9 mouse cellular contexts compared by ENCODE assay signal in the genomic region with DNA sequence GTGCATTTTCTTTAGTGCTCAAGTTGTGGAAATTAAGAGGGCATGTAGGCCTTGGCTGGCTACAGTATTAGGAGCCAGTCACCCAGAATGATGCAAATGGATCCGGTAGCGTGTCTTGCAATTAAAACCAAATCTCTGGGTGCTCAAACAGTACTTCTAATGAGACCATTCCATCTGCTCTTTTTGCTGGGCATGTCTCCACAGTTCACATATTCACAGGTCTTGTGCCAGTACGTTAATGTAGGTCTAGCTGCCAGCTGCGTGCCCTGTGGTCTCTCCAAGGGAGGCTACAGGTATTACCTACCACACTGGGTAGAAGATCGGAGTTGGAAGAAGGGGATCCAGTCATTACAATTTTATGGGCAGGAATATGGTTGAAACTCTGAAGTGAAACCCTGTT. TPM values are rescaled to one million over a fixed set of nuclear protein-coding genes. Genes with fewer than 3 reads are reported as not detected.
DNase-seq lines count a peak whose midpoint lies in the region; ATAC-seq and TF ChIP-seq lines count a peak whose summit lies in the region.
"Had no signal": no experiment of that assay in that cellular context is flagged by ENCODE, and none has a peak within 500 bp of the region (broad histone marks: within the 10 kb centered on the region; RNA-seq: fewer than 3 reads in every experiment).

No protein-coding gene starts in this region.

- peak; percentile 33; the same call in 1 of the 2 replicates for ATAC-seq in forebrain, embryonic 12.5 days (ENCODE audit: low FRiP score)
- no peak for ATAC-seq in liver, embryonic 11.5 days (replicated peaks; ENCODE audit: low FRiP score)

- DNase-seq in gastrocnemius, adult 2 months: no peak
- no peak for DNase-seq in gastrocnemius, postnatal 25 days
- no peak for DNase-seq in liver, embryonic 11.5 days (ENCODE audit: low spot score)
- no peak for DNase-seq in adrenal gland, postnatal 4 days (ENCODE audit: low spot score in 2 of 2)
- no peak for DNase-seq in thymus, postnatal 0 days (ENCODE audit: low spot score)
- DNase-seq in left cerebral cortex, postnatal 10 days (ENCODE audit: extremely low spot score in 1 of 2, low spot score in 2 of 2): no peak

- peak overlapping the region; percentile 85 for H3K4me2 ChIP-seq in forebrain, embryonic 12.5 days
- peak overlapping the region; percentile 82 for H3K4me2 ChIP-seq in liver, embryonic 11.5 days

- peak overlapping the region; percentile 99 for H3K27ac ChIP-seq in gastrocnemius, adult 2 months
- H3K27ac ChIP-seq in forebrain, embryonic 12.5 days: peak overlapping the region; percentile 92
- H3K27ac ChIP-seq in liver, embryonic 11.5 days (ENCODE audit: low read depth, low read length): peak overlapping the region; percentile 99

- intact Hi-C loops in gastrocnemius, adult 2 months (cut with DNase I): loop anchor here (5.0 kb wide), 1 partner anchor 41 kb away; no protein-coding TSS in a partner anchor
- intact Hi-C loops in left cerebral cortex, postnatal 10 days (cut with DNase I): no loop called here

- peaks cover 78% of the 10 kb centered on the region for H3K36me3 ChIP-seq in C2C12 (ENCODE audit: control insufficient read depth, insufficient read depth)
- H3K36me3 ChIP-seq in forebrain, embryonic 12.5 days (replicated peaks): peaks cover 17% of the 10 kb centered on the region
- peaks cover 19% of the 10 kb centered on the region; the same call in 1 of the 2 replicates for H3K36me3 ChIP-seq in liver, embryonic 11.5 days (ENCODE audit: control insufficient read depth, insufficient read depth, low read length)

- peaks cover 42% of the 10 kb centered on the region for H3K4me1 ChIP-seq in forebrain, embryonic 12.5 days
- peaks cover 38% of the 10 kb centered on the region for H3K4me1 ChIP-seq in liver, embryonic 11.5 days (replicated peaks; ENCODE audit: control insufficient read depth, insufficient read depth, low read length)

- H3K79me3 ChIP-seq in C2C12 (ENCODE audit: low read depth): peaks cover 94% of the 10 kb centered on the region

- peak overlapping the region; percentile 72 for H3ac ChIP-seq in C2C12 (ENCODE audit: control insufficient read depth, insufficient read length, low read depth)

- no peaks in the 10 kb centered on the region for H3K27me3 ChIP-seq in C2C12 (ENCODE audit: control insufficient read depth, insufficient read depth, insufficient read length)
- H3K27me3 ChIP-seq in forebrain, embryonic 12.5 days: no peaks in the 10 kb centered on the region
- no peaks in the 10 kb centered on the region for H3K27me3 ChIP-seq in liver, embryonic 11.5 days (replicated peaks; ENCODE audit: control insufficient read depth, insufficient read depth, low read length)

- TF ChIP-seq CTCF in gastrocnemius, adult 2 months (IDR thresholded peaks at IDR 0.05): no peak
- no peak for TF ChIP-seq CTCF in C2C12 (IDR thresholded peaks at IDR 0.05; ENCODE audit: control insufficient read depth, insufficient read depth, insufficient read length)

- H3K9me3 ChIP-seq in forebrain, embryonic 12.5 days: no peaks in the 10 kb centered on the region
- H3K9me3 ChIP-seq in liver, embryonic 11.5 days (ENCODE audit: control insufficient read depth, low read length): no peaks in the 10 kb centered on the region

- peak overlapping the region; percentile 80 for H3K9ac ChIP-seq in forebrain, embryonic 12.5 days
- H3K9ac ChIP-seq in liver, embryonic 11.5 days (ENCODE audit: low read depth, low read length): peak overlapping the region; percentile 93

- 20% methylated on average over 5 of the region's 5 CpGs for WGBS in forebrain, embryonic 12.5 days
- 41% methylated on average over 5 of the region's 5 CpGs for WGBS in liver, embryonic 11.5 days

- H3K4me3 ChIP-seq in gastrocnemius, adult 2 months: peak overlapping the region; percentile 87
- H3K4me3 ChIP-seq in C2C12 (ENCODE audit: insufficient read depth, poor library complexity, severe bottlenecking): peak overlapping the region; percentile 79
- H3K4me3 ChIP-seq in forebrain, embryonic 12.5 days (replicated peaks): peak overlapping the region; percentile 63
- peak overlapping the region; percentile 76 for H3K4me3 ChIP-seq in liver, embryonic 11.5 days (ENCODE audit: low read depth, low read length)

- H3K79me2 ChIP-seq in C2C12 (ENCODE audit: control insufficient read depth, insufficient read depth): peaks cover 100% of the 10 kb centered on the region

TF ChIP-seq in C2C12, 6 proteins besides CTCF, POLR2A, EP300 and RAD21:
- TF ChIP-seq CEBPB (IDR thresholded peaks at IDR 0.05; ENCODE audit: low read depth) (no peak), MYOG (IDR thresholded peaks at IDR 0.05; ENCODE audit: control insufficient read depth, extremely low read depth, insufficient read length) (no peak), FOSL1 (IDR thresholded peaks at IDR 0.05; ENCODE audit: insufficient read depth, low read length, poor library complexity, severe bottlenecking) (no peak), USF1 (IDR thresholded peaks at IDR 0.05; ENCODE audit: low read depth) (no peak), MAX (IDR thresholded peaks at IDR 0.05) (no peak), MYOD1 (IDR thresholded peaks at IDR 0.05; ENCODE audit: control insufficient read depth, insufficient read length, low read depth) (no peak)

RNA-seq across cellular contexts. Expression of gene Hnrnpf, which starts 17.9 kb away (rescaled TPM):
- 100 to 1,000 TPM; 104 to 108 TPM for total RNA-seq in gastrocnemius, adult 2 months (2021)
- total RNA-seq in gastrocnemius, postnatal 25 days (2021): 10 to 100 TPM; 94.4 to 97.4 TPM
- polyA plus RNA-seq in C2C12 (2012; fragmentation: generic; extraction: Trizol): 374 TPM
- polyA plus RNA-seq in forebrain, embryonic 12.5 days (2016; fragmentation: Nextera tagmentation; extraction: Ambion mirVana): 624 TPM in 2 replicates
- 960 and 1,037 TPM in 2 replicates for polyA plus RNA-seq in liver, embryonic 11.5 days (2014; fragmentation: Nextera tagmentation; extraction: Ambion mirVana)
- 100 to 1,000 TPM; 445 to 477 TPM for total RNA-seq in adrenal gland, postnatal 4 days (2021)
- 1,040 and 1,096 TPM in 2 replicates for polyA plus RNA-seq in thymus, postnatal 0 days (2015; fragmentation: Nextera tagmentation; extraction: Ambion mirVana)
- total RNA-seq in left cerebral cortex, postnatal 10 days (2021): 100 to 1,000 TPM; 144 to 146 TPM

RNA-seq across cellular contexts. Expression of gene Fxyd4, which starts 19.4 kb away (rescaled TPM):
- not detected for total RNA-seq in gastrocnemius, adult 2 months (2021)
- total RNA-seq in gastrocnemius, postnatal 25 days (2021): not detected
- polyA plus RNA-seq in C2C12 (2012; fragmentation: generic; extraction: Trizol): 0.75 TPM
- 1.9 and 2.0 TPM in 2 replicates for polyA plus RNA-seq in forebrain, embryonic 12.5 days (2016; fragmentation: Nextera tagmentation; extraction: Ambion mirVana)
- 1.2 and 2.1 TPM in 2 replicates for polyA plus RNA-seq in liver, embryonic 11.5 days (2014; fragmentation: Nextera tagmentation; extraction: Ambion mirVana)
- 1 to 10 TPM in 1 of 2 experiments, not detected in 1; 5.6 TPM for total RNA-seq in adrenal gland, postnatal 4 days (2021)
- polyA plus RNA-seq in thymus, postnatal 0 days (2015; fragmentation: Nextera tagmentation; extraction: Ambion mirVana): 2.3 TPM in 2 replicates
- total RNA-seq in left cerebral cortex, postnatal 10 days (2021): not detected
- total RNA-seq: heart, postnatal 10 days had no signal

RNA-seq across cellular contexts. Expression of gene Zfp239, which starts 56.1 kb away (rescaled TPM):
- under 1 TPM; 0.59 to 0.75 TPM for total RNA-seq in gastrocnemius, adult 2 months (2021)
- under 1 TPM; 0.40 to 0.90 TPM for total RNA-seq in gastrocnemius, postnatal 25 days (2021)
- 4.4 TPM for polyA plus RNA-seq in C2C12 (2012; fragmentation: generic; extraction: Trizol)
- polyA plus RNA-seq in forebrain, embryonic 12.5 days (2016; fragmentation: Nextera tagmentation; extraction: Ambion mirVana): 13.1 and 16.1 TPM in 2 replicates
- polyA plus RNA-seq in liver, embryonic 11.5 days (2014; fragmentation: Nextera tagmentation; extraction: Ambion mirVana): 8.2 and 8.7 TPM in 2 replicates
- total RNA-seq in adrenal gland, postnatal 4 days (2021): 1 to 10 TPM; 4.9 to 5.7 TPM
- polyA plus RNA-seq in thymus, postnatal 0 days (2015; fragmentation: Nextera tagmentation; extraction: Ambion mirVana): 6.3 and 7.0 TPM in 2 replicates
- 10 to 100 TPM; 31.6 to 38.5 TPM for total RNA-seq in left cerebral cortex, postnatal 10 days (2021)

Comparison
In these comparisons a context has a peak if more than half of its experiments do, and no peak if none do; other contexts are left out.
1. RNA of gene Zfp239, which starts 56.1 kb away (total RNA-seq): 31.6 to 38.5 TPM in left cerebral cortex, postnatal 10 days; 4.9 to 5.7 TPM in adrenal gland, postnatal 4 days, 0.40 to 0.90 TPM in gastrocnemius, postnatal 25 days and 0.59 to 0.75 TPM in gastrocnemius, adult 2 months; every median in the first group is over 4 times any median in the second.
2. Peak in every context shown above with its lines, with median percentiles within 50 percentile points of each other: H3K27ac ChIP-seq and H3K4me3 ChIP-seq.